Mouse (Mus musculus): ENCODE measurements around the gene Wnt10a.

Gene Wnt10a

GRCm38 (mm10) chr1:74784041-74784759, 7.1 kb upstream of the Wnt10a start:
- DNase-seq (ENCODE audit: low spot score in 2 of 2) = peak in 1 of 2 experiments; percentile 72

- DNase-seq (ENCODE audit: low spot score in 2 of 2) = peak in 1 of 2 experiments; percentile 65
Measured at GRCm38 (mm10) chr1:74787846-74788245, 3.5 kb upstream of the Wnt10a start.

GRCm38 (mm10) chr1:74788603-74789176, 2.6 kb upstream of the Wnt10a start:
- DNase-seq (ENCODE audit: low spot score in 2 of 2) = no peak

DNA sequence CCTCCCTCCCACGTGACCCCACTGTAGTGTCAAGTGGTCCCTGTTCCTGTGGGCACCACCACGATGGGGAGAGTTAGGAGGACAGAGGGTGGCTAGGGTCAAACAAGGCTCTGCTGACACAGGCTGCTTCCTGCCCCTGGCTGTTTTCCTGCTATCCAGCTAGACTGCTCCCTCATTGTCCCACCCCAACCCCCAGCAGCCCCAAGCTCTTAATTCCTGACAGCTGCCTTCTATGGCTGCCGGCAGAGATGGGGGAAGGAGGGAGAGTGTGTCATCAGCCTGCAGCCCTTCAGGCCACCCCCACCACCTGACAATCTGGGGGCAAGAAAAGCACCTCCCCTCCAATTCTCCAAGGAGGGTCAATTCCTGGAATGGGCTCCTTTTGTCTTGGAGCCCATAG, 1.2 kb upstream of the Wnt10a start:
- no peak for DNase-seq (ENCODE audit: low spot score in 2 of 2)

DNA sequence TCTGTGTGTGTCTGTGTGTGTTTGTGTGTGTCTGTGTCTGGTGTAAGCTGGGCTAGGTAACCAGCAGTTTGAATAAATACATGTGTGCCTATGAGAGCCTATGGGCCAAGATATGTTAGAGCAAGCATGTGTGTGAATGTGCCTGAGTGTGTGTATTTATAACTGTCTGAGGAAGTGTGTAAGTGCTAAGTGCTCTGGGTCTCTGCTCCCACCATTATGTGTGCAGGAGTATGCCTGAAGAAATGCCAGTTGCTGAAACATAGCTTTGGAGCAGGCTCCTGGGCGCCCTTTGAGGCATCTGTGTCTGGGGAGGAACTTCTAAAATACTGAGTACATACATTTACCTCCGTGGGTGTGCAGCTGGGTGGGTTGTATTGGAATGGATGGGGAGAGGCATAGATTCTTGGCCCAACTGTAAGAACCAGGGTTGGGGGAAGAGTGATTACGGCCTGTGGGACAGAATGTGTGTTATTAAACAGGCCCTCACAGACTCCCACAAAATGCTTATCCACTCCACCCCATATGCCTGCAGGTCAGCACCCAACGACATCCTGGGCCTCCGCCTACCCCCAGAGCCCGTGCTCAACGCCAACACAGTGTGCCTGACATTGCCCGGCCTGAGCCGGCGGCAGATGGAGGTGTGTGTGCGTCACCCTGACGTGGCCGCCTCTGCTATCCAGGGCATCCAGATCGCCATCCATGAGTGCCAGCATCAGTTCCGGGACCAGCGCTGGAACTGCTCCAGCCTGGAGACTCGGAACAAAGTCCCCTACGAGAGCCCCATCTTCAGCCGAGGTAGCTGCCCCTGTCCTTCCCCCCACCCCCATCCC, 1.7 kb downstream of the Wnt10a start:
- no peak for DNase-seq (ENCODE audit: low spot score in 2 of 2)

DNA sequence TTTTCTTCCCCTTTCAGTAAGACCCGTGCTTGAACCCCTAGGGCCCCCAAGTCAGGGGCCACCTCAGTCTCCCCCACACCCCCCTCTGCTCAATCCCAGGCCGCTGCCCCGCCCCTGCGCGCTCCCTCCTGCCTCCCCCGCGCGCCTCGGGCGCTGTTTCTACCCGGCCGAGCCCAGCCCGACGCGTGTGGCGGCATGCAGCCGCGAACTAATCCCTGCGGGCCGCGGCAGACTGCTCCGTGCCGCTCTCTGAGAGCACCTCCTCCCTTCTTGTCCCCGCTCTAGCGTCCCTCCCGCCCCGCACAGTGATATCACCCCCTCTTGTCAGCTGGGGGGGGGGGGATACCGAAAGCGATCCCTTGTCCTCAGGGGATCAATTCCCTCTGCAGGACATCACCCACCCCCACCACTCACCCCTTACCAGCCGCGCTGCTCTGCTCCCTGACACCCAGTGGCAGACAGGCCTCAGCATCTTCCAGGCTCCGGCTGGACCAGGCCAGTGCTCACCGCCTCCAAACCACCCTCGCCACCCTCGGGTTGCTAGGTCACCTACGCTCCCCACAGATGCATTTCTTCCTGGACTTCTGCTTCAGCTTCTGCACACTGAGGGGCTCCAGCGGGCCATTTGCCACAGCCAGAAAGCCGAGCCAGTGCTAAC, 3.3 kb downstream of the Wnt10a start:
- DNase-seq (ENCODE audit: low spot score in 2 of 2) = peak in 1 of 2 experiments; percentile 48

GRCm38 (mm10) chr1:74795145-74795529, 3.8 kb downstream of the Wnt10a start:
- DNase-seq (ENCODE audit: low spot score in 2 of 2) = no peak

DNA sequence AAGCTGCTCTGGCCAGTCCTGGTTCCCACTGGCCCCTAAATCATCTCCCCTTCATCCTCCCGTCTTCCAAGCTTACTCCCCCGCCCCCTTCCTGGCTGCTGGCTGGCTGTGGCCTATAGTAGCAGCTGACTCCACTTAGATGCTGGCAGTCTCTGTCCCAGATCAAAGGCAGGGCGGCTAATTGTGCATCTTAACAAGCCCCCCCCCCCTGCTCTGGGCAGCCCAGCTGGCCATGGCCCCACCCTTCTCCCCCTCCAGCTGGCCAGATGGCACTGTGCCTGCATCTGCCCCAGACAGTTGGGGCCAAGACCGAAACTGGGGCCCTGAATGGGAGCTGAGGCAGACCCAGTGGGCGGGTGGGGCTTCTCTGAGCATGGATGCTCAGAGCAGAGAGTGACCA, 6.1 kb downstream of the Wnt10a start:
- no peak for DNase-seq (ENCODE audit: low spot score in 2 of 2)

DNA sequence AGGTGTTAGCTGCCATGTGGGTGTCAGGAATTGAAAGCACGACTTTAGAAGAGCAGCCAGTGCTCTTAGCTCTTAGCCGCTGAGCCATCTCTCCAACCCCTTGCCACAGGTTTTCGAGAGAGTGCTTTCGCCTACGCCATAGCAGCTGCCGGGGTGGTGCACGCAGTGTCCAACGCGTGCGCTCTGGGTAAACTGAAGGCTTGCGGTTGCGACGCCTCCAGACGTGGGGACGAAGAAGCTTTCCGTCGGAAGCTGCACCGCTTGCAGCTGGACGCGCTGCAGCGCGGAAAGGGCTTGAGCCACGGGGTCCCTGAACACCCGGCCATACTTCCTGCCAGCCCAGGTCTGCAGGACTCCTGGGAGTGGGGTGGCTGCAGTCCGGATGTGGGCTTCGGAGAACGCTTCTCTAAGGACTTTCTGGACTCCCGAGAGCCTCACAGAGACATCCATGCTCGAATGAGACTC, 9.1 kb downstream of the Wnt10a start:
- no peak for DNase-seq (ENCODE audit: low spot score in 2 of 2)

DNA sequence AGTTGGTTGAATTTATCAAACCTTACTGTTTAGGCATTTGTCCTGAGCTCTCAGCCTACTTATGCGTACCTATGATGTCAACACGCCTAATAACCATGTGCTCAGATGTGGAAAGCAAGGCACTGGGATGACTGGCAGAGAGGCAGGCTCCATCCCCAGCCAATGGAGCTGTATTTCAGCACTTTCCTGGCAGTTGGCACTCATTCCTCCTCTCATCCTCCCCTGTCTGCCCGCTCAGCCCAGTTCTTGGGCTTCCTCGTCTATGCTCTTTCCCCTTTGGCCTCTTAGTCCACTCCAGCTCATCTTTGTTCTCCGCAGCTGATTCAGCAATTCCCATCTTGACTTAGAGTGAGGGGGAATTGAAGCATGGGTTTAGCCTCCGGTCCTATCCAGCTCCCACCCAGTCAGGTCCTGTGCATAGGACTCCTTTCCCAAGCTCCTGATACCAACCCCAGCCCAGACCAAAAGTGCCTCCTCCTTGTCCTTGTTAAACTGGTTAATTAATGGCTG, 10.4 kb downstream of the Wnt10a start:
- DNase-seq (ENCODE audit: low spot score in 2 of 2) = no peak

GRCm38 (mm10) chr1:74802795-74803656, 11.7 kb downstream of the Wnt10a start:
- DNase-seq (ENCODE audit: low spot score in 2 of 2) = peak; percentile 67 to 80

DNA sequence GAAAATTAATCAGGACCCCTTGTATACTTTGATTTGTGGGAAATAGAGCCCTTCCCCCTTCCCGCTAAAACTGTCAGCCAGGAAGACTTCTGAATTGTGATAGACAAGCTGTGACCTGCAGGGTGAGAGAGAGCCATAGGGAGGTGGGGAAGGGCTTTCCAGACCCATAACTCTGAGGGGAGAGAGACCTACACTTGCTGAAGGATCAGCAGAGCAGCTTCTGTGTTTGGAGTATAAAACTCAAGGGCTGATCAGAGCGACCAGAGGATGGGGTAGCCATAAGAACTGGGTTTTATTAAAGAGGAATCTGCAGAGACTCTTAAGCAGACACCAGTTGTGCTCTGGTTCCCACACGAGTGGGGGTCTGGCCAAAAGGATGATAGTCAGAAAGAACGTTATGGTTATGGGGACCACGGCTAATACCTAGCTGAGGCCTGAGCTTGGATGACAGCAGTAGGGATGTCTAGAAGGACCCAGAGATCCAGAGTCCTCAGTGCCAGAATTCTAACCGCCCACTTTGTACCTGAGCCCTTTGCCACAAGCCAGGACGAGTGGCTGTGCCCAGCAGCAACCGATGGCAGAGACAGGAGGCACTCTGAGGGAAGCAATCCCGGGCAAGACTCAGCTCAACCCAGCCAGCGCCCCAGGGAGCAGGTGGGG, 13.0 kb downstream of the Wnt10a start:
- no peak for DNase-seq (ENCODE audit: low spot score in 2 of 2)

GRCm38 (mm10) chr1:74805340-74805835, 14.1 kb downstream of the Wnt10a start:
- DNase-seq (ENCODE audit: low spot score in 2 of 2) = no peak

GRCm38 (mm10) chr1:74805843-74806242, 14.5 kb downstream of the Wnt10a start:
- no peak for DNase-seq (ENCODE audit: low spot score in 2 of 2)

DNA sequence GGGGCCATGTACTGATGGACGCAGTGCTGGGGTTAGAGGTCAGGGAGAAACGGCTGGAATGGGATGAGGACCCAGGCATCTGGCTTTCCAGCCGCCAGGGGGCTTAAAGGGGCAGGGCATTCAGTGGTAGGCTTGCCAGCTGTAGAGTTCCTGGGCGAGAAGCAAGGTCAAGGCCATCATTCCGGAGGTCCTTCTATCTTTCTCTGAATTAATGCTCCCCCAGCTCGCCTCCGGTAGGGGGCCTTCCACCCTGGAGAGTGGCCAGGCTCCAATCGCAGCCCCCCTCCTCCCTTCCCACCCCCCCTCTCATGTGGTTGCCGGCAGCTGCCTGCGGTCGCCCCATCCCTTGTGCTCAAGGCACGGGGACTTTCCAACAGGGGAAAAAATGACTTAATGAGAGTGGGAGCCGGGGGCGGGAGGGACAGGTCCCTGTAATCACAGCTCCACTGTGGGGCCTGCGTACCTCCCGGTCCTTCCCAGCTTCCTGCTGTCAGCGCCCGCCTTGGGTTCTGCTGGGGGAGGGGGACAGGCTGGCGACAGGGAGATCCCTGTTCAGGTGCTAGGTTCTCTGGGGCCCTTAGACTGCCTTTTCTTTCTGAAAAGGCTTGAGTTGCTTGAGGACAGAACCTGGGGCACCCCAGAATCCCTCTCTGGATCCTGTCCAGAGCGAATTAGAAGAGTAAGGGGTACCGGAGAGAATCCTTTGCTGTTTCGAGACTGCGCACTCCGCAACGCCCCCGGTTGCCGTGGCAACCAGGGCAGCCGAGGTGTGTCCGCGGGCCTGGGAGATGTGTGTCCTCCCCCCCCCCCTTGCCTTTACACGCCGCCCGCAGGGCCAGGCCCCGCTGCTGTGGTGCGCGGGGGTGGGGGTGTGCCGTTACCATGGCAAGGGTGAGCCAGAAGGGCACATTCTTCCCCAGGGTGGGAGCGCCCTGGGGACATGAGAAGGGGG, 15.3 kb downstream of the Wnt10a start:
- DNase-seq (ENCODE audit: low spot score in 2 of 2) = no peak

DNA sequence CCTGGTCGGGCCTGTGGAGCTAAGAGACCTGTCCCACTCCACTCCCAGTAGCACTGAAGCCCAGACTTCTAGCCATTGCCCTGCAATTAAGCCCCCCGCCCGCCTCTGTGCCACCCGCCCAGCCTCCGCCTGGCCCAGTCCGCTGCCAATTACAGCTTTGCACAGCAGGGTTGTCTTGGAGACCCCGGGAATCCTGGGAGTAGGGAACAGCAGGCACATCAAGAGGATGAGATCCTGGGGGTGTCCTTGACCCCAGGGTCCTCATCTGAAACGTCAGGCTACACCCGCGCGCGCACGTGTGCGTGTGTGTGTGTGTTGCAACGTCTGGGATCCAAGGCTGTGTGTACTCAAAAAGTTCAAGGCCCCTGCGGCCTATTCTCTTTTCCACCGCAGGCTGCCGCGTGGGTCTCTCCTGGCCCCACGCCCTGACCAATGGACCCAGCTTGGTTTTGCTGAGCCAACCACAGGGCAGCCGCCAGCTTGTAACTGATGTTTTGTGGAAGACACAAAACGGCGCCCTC, 16.3 kb downstream of the Wnt10a start:
- no peak for DNase-seq (ENCODE audit: low spot score in 2 of 2)

DNA sequence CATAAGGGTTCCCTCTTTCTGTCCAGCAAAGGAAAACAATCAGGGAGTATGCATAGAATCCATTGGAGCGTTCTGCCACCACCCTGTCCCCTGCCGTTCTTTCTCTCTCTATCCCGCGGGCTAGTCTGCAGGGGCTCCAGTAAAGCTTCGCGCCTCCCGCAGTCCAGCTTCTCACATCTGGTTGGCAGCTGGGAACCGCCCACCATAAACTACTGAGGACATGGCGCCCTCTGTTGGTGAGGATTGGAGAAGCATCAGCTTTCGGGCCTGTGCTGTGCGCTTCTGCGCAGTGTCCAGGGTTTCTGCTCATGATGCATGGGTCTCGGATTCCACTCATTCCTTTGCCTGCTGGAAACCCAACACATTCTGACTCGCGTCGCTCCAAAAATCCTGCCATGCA, 16.8 kb downstream of the Wnt10a start:
- peak; percentile 81 to 91 for DNase-seq (ENCODE audit: low spot score in 2 of 2)

DNA sequence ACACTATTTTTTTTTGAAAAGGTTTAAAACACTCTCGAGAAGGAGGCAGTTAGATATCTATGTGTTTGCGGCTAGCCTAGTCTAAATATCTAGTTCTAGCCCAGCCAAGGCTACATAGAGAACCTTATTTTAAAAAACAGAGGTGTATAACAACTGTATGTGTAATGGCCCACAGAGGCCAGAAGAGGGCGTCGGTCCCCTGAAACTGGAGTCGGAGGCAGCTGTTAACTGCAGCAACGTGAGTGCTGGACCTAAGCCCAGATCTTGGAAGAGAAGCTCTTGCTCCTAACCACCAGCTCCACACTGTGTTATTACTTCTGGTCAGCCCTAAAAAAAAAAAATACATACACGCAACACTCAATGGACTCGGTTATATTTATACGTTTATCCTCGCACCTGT, 17.7 kb downstream of the Wnt10a start:
- no peak for DNase-seq (ENCODE audit: low spot score in 2 of 2)

Measured in urinary bladder, adult 18-20 months (tissue).